Mouse (Mus musculus) megakaryocyte, embryonic 14.5 days (primary cell): ENCODE results near the gene Grap.

Experiments used
- FLI1 ChIP-seq: IDR thresholded peaks from 2 replicates; pipeline ENCODE4 v1.6.1; 2012; ENCODE audit warnings: low read length, inconsistent platforms, mixed read lengths
- GATA1 ChIP-seq: IDR thresholded peaks from 3 replicates; pipeline ENCODE4 v1.6.1; 2012; ENCODE audit warnings: mixed read lengths, low read length, inconsistent platforms, borderline replicate concordance

DNA sequence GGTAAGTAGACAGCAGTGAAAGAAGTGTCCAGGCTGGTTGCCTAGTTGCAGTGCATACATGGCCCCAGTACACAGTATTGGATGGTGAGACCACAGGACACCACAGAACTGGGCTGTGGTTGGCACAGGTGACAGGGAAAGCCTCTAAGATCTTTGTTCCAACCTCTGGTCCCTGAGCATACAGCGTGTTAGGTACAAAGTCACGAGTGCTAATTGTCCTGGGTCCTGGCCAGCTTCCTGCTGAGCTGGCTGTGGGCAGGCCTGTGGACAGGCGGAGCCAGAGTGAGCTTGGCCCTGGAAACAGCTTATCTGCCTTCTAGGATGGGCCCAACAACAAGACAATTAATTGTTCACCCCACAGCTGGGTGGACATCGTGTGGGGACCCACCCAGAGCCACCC is 46.9 kb downstream of the Grap start:
- TF ChIP-seq GATA1 (no peak), FLI1 (no peak)
